Mouse (Mus musculus) thymus, adult 2 months (tissue): ENCODE measurements around the gene Col6a4.

Experiments
- CTCF ChIP-seq: fragments of 200-500 bp; IDR thresholded peaks from 2 replicates; pipeline ENCODE4 v1.5.1; 2012; ENCODE audit warnings: mild to moderate bottlenecking, control low read depth, low read length, moderate library complexity, borderline replicate concordance; ENCODE audit not compliant: control insufficient read depth, poor library complexity, insufficient read depth; ENCODE audit errors: extremely low read depth
- POLR2A ChIP-seq: fragments of 200-500 bp; IDR thresholded peaks from 2 replicates; pipeline ENCODE4 v1.6.1; 2012; ENCODE audit warnings: mild to moderate bottlenecking, low read length, control low read depth, moderate library complexity; ENCODE audit not compliant: control insufficient read depth, poor library complexity, insufficient read depth; ENCODE audit errors: extremely low read depth

DNA sequence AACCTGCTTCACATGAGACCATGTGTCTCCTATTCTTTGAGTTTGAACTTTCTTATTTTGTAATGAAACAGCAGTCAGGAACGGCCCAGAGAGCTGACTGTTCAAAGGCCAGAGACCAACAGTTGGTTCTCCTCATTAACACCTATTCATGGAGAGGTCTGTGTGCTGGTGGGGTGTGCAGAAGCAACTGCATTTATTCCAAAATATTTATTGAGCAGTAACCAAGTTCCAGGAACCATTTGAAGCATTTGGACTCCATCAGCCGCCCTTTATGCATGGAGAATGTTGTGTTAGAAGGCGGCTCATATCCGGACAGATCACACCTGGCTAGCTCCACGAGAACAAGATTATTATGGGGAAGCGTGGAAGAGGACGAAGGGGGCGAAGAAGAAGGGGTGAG is 118.1 kb downstream of the Col6a4 start:
- TF ChIP-seq CTCF (no peak), POLR2A (no peak)
